Mouse (Mus musculus): ENCODE results near the gene Celf2. TPM values are rescaled to one million over a fixed set of nuclear protein-coding genes. Genes with fewer than 3 reads are reported as not detected.
A peak's percentile ranks its signal among the peaks of the same experiment; 100 is the strongest.

The Celf2 gene
- polyA plus RNA-seq, 1 experiment, result 35.9 TPM

- peak overlapping the region; percentile 59 for H3K4me3 ChIP-seq (replicated peaks; ENCODE audit: control insufficient read depth, low read depth, low read length)
Measured at GRCm38 (mm10) chr2:6872131-6872893, 637.1 kb downstream of the Celf2 start.

DNA sequence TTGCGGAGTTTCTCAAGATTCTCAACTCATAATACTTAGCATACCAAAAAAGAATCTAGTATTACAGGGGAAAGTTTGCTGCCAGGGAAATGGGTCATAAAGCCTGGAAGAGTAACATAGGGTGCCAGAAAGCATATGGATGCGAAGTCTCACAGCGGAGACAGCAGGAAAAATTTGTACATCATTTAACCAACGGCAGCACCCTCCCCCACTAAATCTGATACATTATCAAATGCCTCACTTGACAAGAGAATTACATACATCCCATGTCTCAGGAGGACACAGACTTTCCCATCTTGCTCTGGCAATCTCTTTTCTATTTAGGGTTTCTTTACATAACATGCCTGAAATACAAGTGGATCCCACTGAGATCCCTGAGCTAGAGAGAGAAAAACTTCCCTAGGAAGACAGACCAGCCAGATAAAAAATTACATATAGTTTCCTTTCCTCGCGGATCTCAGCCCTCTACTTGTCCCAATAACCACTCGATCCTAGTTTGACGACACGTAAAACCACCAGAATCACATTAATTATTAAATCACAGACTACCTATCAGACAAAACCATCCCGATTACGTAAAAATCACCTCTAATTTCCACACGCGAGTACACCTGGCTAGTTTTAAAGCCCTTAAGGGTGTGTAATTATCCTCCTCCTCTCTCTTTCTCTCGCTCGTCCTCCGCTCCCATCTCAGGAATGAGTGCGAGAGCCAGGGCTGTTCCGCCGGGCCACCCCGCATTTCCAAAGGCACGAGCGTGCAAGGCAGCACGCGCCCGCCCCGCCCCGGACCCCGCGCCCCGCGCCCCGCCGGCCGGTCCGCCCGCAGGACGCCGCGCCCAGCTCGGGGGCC, 637.9 kb downstream of the Celf2 start:
- TF ChIP-seq POLR2A (IDR thresholded peaks at IDR 0.05; ENCODE audit: borderline replicate concordance, control insufficient read depth, low read depth, low read length) (no peak), CTCF (IDR thresholded peaks at IDR 0.05; ENCODE audit: control insufficient read depth, insufficient read depth, low read length) (no peak)
- Histone ChIP-seq H3K27ac (ENCODE audit: control insufficient read depth, insufficient read depth, low read depth, low read length, poor library complexity) (no peak overlapping the region), H3K4me1 (ENCODE audit: control insufficient read depth, insufficient read depth, low read length) (no peaks in the 10 kb centered on the region), H3K4me3 (replicated peaks; ENCODE audit: control insufficient read depth, low read depth, low read length) (no peak overlapping the region)
- 7% methylated on average over 40 of the region's 40 CpGs for WGBS

More at GRCm38 (mm10) chr2:6872131-6872893, 637.1 kb downstream of the Celf2 start:
- Histone ChIP-seq H3K4me1 (ENCODE audit: control insufficient read depth, insufficient read depth, low read length) (no peaks in the 10 kb centered on the region), H3K27ac (ENCODE audit: control insufficient read depth, insufficient read depth, low read depth, low read length, poor library complexity) (peak overlapping the region; percentile 9; the same call in 1 of the 2 replicates)
- WGBS, result 2% methylated on average over 111 of the region's 124 CpGs
- no peak for TF ChIP-seq CTCF (IDR thresholded peaks at IDR 0.05; ENCODE audit: control insufficient read depth, insufficient read depth, low read length)
- no peak for TF ChIP-seq POLR2A (IDR thresholded peaks at IDR 0.05; ENCODE audit: borderline replicate concordance, control insufficient read depth, low read depth, low read length)

- TF ChIP-seq CTCF (IDR thresholded peaks at IDR 0.05; ENCODE audit: control insufficient read depth, insufficient read depth, low read length) (no peak), POLR2A (IDR thresholded peaks at IDR 0.05; ENCODE audit: borderline replicate concordance, control insufficient read depth, low read depth, low read length) (no peak)
- no peak overlapping the region for H3K4me3 ChIP-seq (replicated peaks; ENCODE audit: control insufficient read depth, low read depth, low read length)
- H3K4me1 ChIP-seq (ENCODE audit: control insufficient read depth, insufficient read depth, low read length), result no peaks in the 10 kb centered on the region
- no peak overlapping the region for H3K27ac ChIP-seq (ENCODE audit: control insufficient read depth, insufficient read depth, low read depth, low read length, poor library complexity)
- WGBS, result 79% methylated on average over 9 of the region's 9 CpGs
Measured at GRCm38 (mm10) chr2:6869956-6870710, 639.2 kb downstream of the Celf2 start.

GRCm38 (mm10) chr2:6867297-6867696, 642.1 kb downstream of the Celf2 start:
- H3K4me1 ChIP-seq (ENCODE audit: control insufficient read depth, insufficient read depth, low read length), result no peaks in the 10 kb centered on the region
- 71% methylated on average over 4 of the region's 4 CpGs for WGBS
- no peak overlapping the region for H3K4me3 ChIP-seq (replicated peaks; ENCODE audit: control insufficient read depth, low read depth, low read length)
- H3K27ac ChIP-seq (ENCODE audit: control insufficient read depth, insufficient read depth, low read depth, low read length, poor library complexity), result no peak overlapping the region
- no peak for TF ChIP-seq POLR2A (IDR thresholded peaks at IDR 0.05; ENCODE audit: borderline replicate concordance, control insufficient read depth, low read depth, low read length)
- TF ChIP-seq CTCF (IDR thresholded peaks at IDR 0.05; ENCODE audit: control insufficient read depth, insufficient read depth, low read length), result no peak

GRCm38 (mm10) chr2:6865785-6866184, 643.6 kb downstream of the Celf2 start:
- no peak for TF ChIP-seq POLR2A (IDR thresholded peaks at IDR 0.05; ENCODE audit: borderline replicate concordance, control insufficient read depth, low read depth, low read length)
- no peak for TF ChIP-seq CTCF (IDR thresholded peaks at IDR 0.05; ENCODE audit: control insufficient read depth, insufficient read depth, low read length)
- no peaks in the 10 kb centered on the region for H3K4me1 ChIP-seq (ENCODE audit: control insufficient read depth, insufficient read depth, low read length)
- H3K4me3 ChIP-seq (replicated peaks; ENCODE audit: control insufficient read depth, low read depth, low read length), result no peak overlapping the region
- 94% methylated on average over 4 of the region's 4 CpGs for WGBS
- no peak overlapping the region for H3K27ac ChIP-seq (ENCODE audit: control insufficient read depth, insufficient read depth, low read depth, low read length, poor library complexity)

GRCm38 (mm10) chr2:6850102-6850644, 659.2 kb downstream of the Celf2 start:
- H3K27ac ChIP-seq (ENCODE audit: control insufficient read depth, insufficient read depth, low read depth, low read length, poor library complexity), result no peak overlapping the region
- 71% methylated on average over 2 of the region's 2 CpGs for WGBS
- no peak overlapping the region for H3K4me3 ChIP-seq (replicated peaks; ENCODE audit: control insufficient read depth, low read depth, low read length)
- no peaks in the 10 kb centered on the region for H3K4me1 ChIP-seq (ENCODE audit: control insufficient read depth, insufficient read depth, low read length)
- TF ChIP-seq POLR2A (IDR thresholded peaks at IDR 0.05; ENCODE audit: borderline replicate concordance, control insufficient read depth, low read depth, low read length) (no peak), CTCF (IDR thresholded peaks at IDR 0.05; ENCODE audit: control insufficient read depth, insufficient read depth, low read length) (no peak)

DNA sequence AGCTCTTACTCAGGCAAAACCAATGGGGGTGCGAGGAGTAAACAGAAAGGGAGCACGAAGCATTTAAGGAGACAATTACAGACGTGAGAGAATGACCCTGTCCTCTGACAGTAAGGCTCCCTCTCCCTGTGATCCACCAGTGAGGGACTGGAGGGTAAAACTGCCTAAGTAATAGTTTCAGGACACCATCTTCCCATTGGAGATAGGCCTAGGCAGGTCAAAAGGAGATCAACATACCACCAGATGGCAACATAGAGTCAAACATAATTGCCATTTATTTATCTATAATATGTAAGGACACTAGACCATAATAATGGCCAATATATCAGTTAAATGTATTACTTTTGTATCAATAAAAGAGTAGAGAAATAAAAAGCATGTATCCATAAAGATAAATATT, 660.0 kb downstream of the Celf2 start:
- no peak overlapping the region for H3K4me3 ChIP-seq (replicated peaks; ENCODE audit: control insufficient read depth, low read depth, low read length)
- H3K27ac ChIP-seq (ENCODE audit: control insufficient read depth, insufficient read depth, low read depth, low read length, poor library complexity), result no peak overlapping the region
- WGBS, result 76% methylated on average over 3 of the region's 3 CpGs
- no peaks in the 10 kb centered on the region for H3K4me1 ChIP-seq (ENCODE audit: control insufficient read depth, insufficient read depth, low read length)
- TF ChIP-seq POLR2A (IDR thresholded peaks at IDR 0.05; ENCODE audit: borderline replicate concordance, control insufficient read depth, low read depth, low read length), result no peak
- no peak for TF ChIP-seq CTCF (IDR thresholded peaks at IDR 0.05; ENCODE audit: control insufficient read depth, insufficient read depth, low read length)
